Mouse (Mus musculus) lung, postnatal 36 days (tissue): ENCODE measurements around the gene Mbnl1.

ENCODE experiments used
- DNase-seq: peaks from one replicate; pipeline ENCODE4 v3.0.0; 2022; ENCODE audit warnings: mixed read lengths

Mbnl1 gene

DNA sequence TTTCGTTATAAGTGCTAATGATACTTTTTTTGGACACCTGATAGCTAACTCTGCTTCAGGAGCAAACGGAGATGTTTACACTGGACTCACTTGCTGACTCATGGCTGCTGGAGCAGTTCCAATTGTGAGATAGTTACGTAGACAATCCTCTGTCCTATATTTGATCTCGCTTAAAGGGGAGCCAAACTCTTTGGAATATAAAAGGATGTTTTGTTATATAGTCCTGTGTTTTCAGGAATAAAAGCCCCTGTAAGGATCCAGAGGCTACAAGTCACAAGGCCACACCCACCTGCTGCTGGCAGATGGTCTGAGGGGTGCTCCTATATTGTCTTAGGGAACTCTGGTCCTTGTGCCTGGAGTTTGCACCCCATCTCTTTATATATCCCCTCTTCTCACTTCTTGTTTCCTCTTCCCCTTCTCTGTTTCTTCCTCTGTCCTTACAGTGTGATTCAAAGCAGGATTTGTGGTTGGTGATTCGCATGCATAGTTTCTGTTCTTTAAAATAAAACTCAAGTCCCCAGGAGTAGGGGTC, 97.9 kb downstream of the Mbnl1 start:
- peak; percentile 87 for DNase-seq

DNA sequence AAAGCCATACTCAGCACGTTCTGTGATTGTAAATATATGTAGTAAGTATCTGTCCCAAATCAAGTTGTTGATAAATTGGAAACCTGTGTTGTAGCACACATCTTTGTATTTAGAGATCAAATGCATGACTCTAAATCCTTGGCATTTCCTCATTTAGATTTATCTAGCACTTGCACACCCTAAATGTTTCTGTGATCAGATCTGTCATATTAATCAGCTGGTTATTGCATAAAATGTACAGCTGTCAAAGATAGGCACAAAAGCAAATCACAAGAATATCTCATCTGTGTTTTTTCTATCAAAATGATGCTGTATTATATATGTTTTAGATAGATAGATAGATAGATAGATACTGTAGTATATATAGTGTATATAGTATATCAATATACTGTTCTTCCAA, 98.9 kb downstream of the Mbnl1 start:
- no peak for DNase-seq

DNA sequence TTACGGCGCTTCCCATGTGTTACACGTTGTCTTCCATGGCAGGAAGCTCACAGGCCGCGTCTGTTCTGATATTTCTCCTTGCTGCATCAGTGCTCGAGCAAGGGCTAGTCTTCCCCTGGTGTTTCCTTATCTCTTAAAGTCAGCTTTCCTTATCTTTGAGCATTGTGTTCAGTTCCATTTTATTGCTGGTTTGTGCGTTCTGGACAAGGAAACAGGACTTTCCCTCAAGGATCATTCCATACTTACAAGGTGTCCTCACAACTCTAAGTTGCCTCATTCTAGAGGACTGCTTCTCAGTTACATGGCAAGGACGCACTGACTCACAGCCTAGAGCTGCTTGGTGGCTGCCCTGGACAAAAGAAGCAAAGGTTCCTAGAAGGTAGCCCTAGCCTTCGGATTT, 101.6 kb downstream of the Mbnl1 start:
- no peak for DNase-seq

DNA sequence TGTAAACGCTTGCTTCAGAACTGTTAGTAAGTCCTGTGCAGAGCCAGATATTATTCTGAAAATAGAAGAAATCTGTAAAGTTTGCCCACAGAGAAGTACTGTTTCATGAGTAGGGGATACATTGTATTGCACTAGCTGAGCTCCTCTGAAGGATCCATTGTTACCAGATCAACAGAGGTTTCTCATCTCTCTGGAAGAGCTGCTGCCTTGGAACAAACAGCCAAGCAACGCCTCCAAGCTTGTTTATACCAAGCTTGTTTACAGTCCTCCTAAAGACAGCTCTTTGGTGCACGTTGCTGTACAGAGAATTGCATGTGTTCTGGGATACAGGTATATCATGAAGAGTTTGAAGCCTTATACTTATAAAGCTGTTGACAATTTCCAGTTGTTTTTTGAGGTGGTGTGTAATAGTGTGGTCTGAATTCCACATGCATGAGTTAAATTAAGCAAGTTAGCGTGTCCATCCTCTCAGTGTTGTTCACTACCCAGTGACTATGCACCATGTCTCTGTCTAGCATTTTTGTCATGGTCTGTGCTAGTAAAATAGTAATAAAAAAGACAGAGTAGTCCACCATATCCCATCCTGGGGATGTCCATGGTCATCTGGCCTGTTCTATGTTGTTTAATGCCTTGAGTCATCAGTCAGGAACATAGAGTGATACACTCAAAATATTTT, 102.4 kb downstream of the Mbnl1 start:
- DNase-seq = no peak

DNA sequence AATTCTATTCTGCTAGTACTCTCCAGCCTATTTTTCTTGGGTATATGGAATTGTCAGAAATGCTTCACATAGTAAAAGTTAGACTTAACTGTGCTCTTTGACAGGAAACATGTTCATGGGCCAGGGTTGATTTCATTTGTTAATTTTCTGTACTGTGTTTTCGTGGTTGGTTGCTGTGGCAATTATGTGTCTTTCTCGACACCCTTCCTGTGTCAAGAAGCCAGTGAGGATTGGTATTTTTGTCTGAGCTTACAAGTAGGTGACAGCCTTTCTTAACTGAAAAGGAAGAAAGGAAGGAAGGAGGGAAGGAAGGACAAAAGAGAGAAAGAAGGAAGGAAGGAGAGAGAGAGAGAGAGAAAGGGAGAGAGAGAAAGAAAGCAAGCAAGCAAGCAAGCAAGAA, 103.3 kb downstream of the Mbnl1 start:
- no peak for DNase-seq

DNA sequence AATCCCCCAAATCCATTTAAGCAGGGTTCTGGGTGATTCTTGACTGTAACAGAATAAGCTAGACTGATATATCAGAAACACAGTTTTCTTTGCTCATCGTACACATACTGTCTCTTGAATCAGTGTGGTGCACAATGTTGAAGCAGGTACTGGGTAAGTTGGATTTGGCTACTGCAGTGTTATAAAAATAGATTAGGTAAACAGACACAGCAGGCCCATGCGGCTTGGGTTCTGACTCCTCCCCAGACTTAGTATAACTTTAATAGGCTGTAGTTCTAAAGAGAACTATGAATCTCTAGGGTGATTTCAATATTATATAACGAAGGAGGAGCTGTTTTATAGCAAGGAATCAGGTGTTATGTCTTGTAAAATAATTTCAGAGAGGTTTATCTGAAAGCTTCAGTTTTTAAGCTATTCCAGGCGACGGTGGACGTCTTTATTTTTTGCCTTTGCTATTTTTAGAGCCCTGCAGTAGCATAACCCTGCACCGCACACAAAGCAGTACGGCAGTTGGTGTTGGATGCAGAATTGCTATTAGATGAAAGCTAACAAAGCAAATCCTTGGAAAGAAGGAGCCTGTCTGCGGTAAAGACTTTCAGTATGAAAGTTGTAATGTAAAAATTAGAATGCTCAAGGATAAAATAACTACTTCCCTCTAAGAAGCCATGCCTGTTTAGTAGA, 103.9 kb downstream of the Mbnl1 start:
- DNase-seq = peak; percentile 34

DNA sequence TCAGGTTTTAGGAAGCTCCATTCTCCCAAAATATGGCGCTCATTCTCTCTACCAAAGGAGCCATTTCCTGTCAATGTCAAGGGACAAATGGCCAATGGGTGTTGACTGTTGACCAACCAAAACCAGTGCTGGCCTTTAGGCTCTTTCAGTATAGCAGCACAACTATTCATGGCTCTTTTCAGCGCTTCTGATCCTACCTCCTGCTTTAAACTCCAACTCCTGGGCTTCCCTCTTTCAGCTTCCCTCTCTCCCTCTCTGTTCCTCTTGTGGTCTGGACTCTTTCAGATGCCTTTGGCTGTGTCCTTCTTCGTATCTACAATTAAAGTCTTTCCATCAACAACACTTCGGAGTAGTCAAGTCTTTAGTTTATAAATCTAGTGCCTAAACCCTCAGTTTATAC, 107.2 kb downstream of the Mbnl1 start:
- no peak for DNase-seq

DNA sequence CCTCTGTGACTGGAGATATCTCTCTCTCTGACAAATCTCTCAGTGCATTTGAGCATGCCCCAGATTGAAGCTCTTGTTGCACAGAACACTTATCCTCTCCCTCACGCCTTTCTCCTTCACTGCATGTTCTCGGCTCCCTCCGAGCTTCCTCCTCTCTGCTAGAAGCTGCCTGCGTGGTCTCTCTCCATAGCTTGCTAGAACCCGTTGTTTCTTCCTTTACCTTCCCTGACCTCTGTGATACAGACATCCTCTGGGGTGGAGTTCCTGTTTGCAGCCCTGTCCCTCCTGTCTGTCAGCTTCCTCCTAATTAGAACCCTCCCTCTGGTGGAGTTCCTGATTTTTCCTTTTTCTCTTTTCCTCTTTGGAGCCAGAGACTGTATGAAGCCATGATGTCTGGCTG, 108.1 kb downstream of the Mbnl1 start:
- DNase-seq = peak; percentile 60

DNA sequence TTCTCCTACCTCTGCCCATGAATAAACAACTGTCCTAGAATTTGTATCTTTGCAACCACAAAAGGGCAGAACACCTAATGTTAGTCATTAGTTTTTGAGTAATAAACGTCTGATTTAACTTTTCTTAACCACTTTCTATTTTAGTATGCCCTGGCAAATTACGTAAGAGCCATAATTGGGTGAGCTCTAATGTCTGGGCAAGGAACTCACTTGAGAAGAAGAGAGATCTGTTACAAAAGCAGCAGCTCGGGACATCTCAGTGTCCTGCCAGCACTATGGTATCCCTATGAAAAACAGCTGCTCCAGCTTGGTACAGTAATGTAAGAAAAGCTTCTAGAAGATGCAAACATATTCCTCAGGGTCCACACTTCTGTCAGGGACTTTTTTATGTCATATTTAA, 109.5 kb downstream of the Mbnl1 start:
- DNase-seq = peak; percentile 62

DNA sequence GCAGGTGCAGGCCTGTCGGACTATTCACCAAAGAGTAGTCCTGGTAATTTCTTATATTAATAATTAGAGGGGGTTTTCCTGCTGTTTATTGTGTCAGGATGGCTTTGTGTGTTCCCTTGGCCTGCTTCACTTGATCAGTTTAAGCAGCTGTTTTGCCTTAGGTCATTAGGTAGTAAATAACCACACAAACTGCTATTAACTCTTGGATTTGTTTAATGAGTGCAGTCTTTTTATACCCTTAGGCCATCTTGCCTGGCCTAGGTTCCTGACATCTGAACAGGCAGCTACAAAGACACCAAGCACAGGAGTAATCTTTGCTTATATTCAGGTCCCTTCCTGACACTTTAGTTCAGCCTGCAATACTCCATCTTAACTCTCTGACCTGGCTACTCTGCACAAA, 110.0 kb downstream of the Mbnl1 start:
- DNase-seq = no peak

DNA sequence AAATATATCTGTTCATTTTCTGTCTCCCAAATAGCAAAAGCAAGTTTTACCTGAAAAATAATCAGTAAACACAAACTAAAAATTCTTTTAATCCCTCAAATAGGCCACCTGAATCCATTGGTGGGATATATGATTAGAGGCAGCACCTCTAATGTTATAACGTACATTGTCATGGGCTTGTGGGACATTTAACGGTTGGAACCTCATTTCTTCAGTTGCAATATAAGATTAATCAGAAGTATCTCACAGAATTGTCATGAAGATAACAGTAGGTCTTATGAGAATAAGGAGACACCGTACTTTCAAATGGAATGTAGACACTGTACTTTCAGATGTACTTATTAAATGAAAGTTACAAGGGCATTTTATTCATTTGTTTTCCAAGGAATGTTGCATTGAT, 112.1 kb downstream of the Mbnl1 start:
- DNase-seq = no peak

DNA sequence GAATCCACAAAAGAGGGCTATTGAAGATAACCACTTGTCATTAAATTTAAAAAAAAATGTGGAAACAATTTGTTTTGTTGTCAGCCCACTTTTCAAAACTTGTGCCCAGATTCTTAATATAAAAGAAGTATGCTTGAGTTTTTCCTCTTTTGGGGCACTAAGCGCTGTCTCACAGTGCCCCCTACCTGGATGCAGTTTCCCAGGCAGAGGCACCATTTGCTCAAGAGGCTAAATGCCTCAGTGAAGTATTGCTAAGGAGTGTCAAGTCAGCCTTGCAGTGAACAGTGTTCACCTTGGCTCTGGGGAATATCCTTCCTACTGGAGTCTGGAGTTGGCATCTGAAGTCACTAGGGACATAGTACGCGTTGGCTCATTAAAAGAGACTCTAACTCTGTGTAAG, 113.4 kb downstream of the Mbnl1 start:
- DNase-seq = peak; percentile 52

DNA sequence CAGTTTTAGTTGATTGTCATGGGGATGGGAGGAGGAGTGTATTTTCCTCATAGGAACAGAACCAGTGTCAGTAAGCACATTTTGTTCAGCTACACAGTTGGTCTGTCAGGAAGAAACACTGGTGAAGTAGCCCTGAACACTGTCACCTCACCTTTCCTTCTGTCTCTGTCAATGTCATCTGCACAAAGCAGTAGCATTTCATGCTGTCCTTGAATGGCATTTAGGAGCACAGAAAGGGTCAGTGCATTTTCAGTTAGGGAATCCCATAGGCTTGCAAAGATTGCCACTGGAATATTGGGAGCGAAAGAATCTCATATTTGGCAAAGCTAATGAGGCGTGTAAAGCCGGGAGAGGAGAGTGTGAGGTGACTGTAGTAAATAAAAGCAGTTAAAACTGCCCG, 114.5 kb downstream of the Mbnl1 start:
- DNase-seq = no peak

DNA sequence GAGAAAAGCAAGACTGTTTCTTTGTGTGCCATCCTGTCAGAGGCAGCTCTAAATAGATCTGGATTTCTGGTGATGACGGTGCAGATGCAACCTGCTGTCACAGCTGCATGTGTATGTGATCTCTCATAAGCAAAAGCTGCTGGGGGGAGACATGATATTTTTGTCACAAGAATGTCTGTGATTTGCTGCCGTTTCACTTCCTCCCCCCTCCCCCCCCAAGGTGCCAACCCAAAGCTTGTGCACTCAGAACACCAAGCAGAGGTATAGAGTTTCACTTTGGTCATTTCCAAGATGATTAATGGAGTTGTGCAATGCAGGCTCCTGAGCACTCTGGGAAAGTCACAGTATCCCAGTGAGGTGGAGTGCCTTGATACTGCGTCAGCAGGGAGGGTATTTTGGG, 116.7 kb downstream of the Mbnl1 start:
- peak; percentile 64 for DNase-seq

DNA sequence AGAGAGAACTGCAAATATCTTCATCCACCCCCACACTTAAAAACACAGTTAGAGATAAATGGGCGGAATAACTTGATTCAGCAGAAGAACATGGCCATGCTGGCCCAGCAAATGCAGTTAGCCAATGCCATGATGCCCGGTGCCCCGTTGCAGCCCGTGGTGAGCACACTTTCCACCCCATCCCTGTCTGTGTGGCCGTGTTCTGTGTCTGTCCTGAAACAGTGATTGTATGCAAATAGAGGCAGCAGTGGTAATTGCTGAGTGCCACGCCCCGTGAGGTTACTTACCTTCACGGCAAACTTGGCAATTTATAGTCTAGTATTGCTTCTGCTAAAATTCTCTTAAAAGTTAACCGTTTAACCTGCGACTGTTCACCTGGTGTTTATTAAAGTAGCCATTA, 123.0 kb downstream of the Mbnl1 start:
- no peak for DNase-seq

DNA sequence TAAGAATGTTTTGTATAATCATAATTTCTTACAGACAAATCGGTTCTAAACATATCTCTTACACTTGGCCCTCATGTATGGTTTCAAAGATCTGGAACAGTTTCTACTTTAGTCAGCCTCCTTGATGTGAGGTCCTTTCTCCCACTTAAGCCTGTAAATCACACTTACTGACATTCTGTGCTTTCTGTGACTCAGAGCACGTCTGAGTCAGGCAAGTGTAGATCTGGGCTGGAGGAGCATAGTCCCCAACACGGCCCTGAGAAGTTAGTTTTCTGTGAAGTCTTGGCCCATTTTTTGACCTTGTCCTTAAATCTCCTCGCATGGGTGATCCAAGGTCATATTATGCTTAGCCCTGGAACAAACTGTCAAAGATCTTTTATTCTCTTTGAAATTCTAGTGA, 124.4 kb downstream of the Mbnl1 start:
- DNase-seq = no peak

DNA sequence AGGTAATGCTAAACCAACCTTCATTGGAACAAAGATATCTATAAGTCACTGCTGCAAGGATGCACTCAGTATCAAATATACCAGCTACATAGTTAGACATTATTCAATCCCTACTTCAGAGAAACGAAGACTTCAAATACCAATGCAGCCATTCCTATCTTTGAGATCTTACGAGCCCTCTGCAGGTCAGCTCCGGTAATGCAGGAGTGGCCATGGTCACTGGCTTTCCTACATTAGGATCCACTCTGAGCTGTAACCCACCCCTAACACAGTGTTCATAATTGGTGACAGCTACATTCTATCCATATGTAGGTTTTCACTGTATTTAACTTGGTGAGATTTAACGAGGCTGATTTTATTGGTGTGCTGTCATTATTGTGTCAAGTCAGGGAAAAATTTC, 129.1 kb downstream of the Mbnl1 start:
- DNase-seq = peak; percentile 93

DNA sequence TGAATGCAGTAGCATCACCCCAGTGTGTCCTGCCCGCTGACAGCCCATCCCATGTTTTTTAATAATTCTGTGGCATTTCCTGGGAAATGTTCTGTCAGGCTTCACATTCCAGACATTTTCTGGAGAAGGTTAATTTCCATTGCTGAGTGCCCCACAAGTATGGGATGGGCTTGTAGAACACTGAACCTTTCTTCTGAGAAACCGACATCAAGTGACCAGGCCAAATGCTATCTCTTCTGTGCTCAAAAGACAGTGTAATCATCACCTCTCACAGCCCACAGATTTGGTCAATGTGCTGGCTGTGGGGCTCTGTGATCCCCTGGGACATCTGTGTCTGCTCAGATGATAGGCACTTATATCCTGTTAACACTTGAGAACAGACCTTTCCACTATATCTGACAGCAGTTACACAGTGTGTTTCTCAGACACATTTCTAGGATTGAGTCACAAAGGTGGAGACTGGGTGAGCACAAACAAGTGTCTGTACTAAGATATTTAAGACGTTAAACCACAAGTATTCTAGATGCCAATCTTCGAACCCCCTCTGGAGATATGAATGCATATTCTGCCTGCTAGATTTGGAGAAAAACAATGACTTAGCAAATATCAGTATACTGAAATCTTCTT, 130.4 kb downstream of the Mbnl1 start:
- DNase-seq = no peak

DNA sequence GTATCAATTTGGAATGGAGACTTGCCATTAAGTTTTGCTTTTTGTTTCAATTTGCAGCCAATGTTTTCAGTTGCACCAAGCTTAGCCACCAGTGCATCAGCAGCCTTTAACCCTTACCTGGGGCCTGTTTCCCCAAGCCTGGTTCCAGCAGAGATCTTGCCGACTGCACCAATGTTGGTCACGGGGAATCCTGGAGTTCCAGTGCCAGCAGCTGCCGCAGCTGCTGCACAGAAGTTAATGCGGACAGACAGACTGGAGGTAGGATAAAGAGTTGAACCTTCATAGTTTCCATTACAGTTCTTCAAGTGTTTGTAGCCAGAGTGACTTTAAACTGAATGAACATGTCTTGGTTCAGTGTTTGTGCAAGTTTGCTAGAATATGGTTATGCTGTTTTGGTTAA, 131.0 kb downstream of the Mbnl1 start:
- no peak for DNase-seq

DNA sequence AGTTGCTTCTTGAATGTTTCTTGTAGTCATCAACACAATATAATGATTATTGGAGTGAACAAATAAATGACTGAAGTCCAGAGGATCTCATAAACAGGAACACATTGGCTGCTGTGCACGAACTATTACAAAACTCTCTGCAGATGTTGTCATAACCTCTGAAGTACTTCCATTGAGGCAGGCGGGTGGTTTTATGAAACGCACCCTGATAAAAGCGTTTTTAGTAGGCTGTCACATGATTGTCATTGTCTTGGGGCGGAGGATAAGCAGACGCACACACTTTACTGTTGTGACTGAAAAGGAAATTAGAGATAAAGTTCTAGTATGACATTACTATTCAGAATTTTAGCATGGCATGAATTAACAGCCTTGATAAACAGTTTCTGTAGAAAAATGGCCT, 131.6 kb downstream of the Mbnl1 start:
- DNase-seq = peak; percentile 58

DNA sequence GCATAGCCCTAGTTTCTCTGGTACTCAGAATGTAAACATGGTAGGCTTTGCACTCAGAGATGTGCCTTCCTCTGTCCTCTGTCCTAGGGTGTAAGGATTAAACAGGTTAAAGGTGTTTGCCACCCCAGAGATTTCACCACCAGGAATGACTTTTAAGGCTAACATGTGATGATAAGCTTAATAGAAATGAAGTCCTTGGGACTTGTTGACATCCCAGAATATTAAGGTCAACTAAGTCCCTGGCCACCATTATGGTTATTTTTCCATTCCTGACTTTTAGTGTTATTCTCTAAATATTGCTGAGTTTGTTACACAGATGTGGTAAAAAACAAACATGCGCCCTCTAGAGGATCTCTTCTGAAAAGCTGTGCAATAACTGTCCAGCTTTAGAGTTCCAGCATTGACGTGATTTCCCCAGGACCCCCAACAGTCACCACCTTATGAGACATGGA, 136.3 kb downstream of the Mbnl1 start:
- peak; percentile 76 for DNase-seq

DNA sequence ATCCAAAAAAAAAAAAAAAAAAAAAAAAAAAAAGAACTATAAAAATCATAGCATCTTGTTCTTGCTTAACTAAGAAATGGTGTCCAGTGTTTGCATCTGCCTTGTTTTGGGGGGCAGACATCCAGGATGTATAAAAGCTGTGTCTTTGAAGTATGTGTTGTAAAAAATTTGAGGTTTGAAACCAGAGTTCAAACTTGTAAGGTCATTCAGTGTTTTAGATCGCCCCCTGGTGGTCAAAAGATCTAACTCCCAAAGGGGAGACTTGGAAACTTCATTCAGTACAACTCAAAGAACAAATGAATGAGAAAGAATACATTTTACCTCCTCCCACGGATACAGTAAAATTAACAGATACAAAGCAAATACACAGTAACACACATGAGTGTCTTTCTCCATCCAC, 139.2 kb downstream of the Mbnl1 start:
- DNase-seq = peak; percentile 86

DNA sequence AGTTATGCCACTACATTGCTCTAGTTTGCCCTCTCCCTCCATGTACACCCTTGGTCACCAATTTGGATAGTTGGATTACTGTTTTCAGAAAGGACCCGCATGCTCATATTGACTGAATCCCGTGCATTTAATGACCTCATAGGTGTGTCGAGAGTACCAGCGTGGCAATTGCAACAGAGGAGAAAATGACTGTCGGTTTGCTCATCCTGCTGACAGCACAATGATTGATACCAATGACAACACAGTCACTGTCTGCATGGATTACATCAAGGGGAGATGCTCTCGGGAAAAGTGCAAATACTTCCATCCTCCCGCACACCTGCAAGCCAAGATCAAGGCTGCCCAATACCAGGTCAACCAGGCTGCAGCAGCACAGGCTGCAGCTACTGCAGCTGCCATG, 140.5 kb downstream of the Mbnl1 start:
- no peak for DNase-seq

DNA sequence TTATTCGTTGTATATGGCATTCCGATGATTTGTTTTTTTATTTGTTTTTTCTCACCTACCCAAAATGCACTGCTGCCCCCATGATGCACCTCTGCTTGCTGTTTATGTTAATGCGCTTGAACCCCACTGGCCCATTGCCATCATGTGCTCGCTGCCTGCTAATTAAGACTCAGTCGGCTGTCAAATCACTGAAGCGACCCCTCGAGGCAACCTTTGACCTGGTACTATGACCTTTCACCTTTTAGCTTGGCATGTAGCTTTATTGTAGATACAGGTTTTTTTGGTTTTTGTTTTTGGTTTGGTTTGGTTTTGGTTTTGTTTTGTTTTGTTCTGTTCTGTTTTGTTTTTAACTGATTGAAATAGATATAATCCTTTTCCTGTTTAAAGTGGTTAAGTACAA, 141.9 kb downstream of the Mbnl1 start:
- no peak for DNase-seq
